Mouse (Mus musculus): ENCODE data around the gene Mars.
A peak's percentile ranks its signal among the peaks of the same experiment; 100 is the strongest.

The Mars gene

GRCm38 (mm10) chr10:127288328-127288799 is 23.2 kb downstream of the Mars start:
- DNase-seq (ENCODE audit: extremely low read depth, insufficient read length, low spot score), result no peak

GRCm38 (mm10) chr10:127287936-127288293 is 23.7 kb downstream of the Mars start:
- no peak for DNase-seq (ENCODE audit: extremely low read depth, insufficient read length, low spot score)

GRCm38 (mm10) chr10:127287271-127287935 is 24.2 kb downstream of the Mars start:
- no peak for DNase-seq (ENCODE audit: extremely low read depth, insufficient read length, low spot score)

- no peak for DNase-seq (ENCODE audit: extremely low read depth, insufficient read length, low spot score)
Observed at GRCm38 (mm10) chr10:127286730-127287129, 24.9 kb downstream of the Mars start.

GRCm38 (mm10) chr10:127286194-127286593 is 25.4 kb downstream of the Mars start:
- no peak for DNase-seq (ENCODE audit: extremely low read depth, insufficient read length, low spot score)

- no peak for DNase-seq (ENCODE audit: extremely low read depth, insufficient read length, low spot score)
Observed at GRCm38 (mm10) chr10:127285644-127286043, 25.9 kb downstream of the Mars start.

GRCm38 (mm10) chr10:127284724-127285500 is 26.7 kb downstream of the Mars start:
- DNase-seq (ENCODE audit: extremely low read depth, insufficient read length, low spot score), result no peak

- no peak for DNase-seq (ENCODE audit: extremely low read depth, insufficient read length, low spot score)
Observed at GRCm38 (mm10) chr10:127284105-127284622, 27.4 kb downstream of the Mars start.

- DNase-seq (ENCODE audit: extremely low read depth, insufficient read length, low spot score), result no peak
Observed at GRCm38 (mm10) chr10:127282620-127283215, 28.9 kb downstream of the Mars start.

GRCm38 (mm10) chr10:127281316-127281715 is 30.3 kb downstream of the Mars start:
- no peak for DNase-seq (ENCODE audit: extremely low read depth, insufficient read length, low spot score)

- DNase-seq (ENCODE audit: extremely low read depth, insufficient read length, low spot score), result no peak
Observed at GRCm38 (mm10) chr10:127279730-127280129, 31.9 kb downstream of the Mars start.

- no peak for DNase-seq (ENCODE audit: extremely low read depth, insufficient read length, low spot score)
Observed at GRCm38 (mm10) chr10:127274261-127275022, 37.1 kb downstream of the Mars start.

- DNase-seq (ENCODE audit: extremely low read depth, insufficient read length, low spot score), result no peak
Observed at GRCm38 (mm10) chr10:127272371-127272770, 39.2 kb downstream of the Mars start.

GRCm38 (mm10) chr10:127269884-127270283 is 41.7 kb downstream of the Mars start:
- no peak for DNase-seq (ENCODE audit: extremely low read depth, insufficient read length, low spot score)

- no peak for DNase-seq (ENCODE audit: extremely low read depth, insufficient read length, low spot score)
Observed at GRCm38 (mm10) chr10:127269036-127269435, 42.5 kb downstream of the Mars start.

GRCm38 (mm10) chr10:127268401-127268800 is 43.2 kb downstream of the Mars start:
- no peak for DNase-seq (ENCODE audit: extremely low read depth, insufficient read length, low spot score)

- no peak for DNase-seq (ENCODE audit: extremely low read depth, insufficient read length, low spot score)
Observed at GRCm38 (mm10) chr10:127267318-127267717, 44.3 kb downstream of the Mars start.

- DNase-seq (ENCODE audit: extremely low read depth, insufficient read length, low spot score), result peak; percentile 92
Observed at GRCm38 (mm10) chr10:127266112-127267091, 45.2 kb downstream of the Mars start, which contains the start of gene Dctn2. Gene Dctn2 (plus strand): TSS chr10:127266368.

GRCm38 (mm10) chr10:127265727-127266111 is 45.9 kb downstream of the Mars start:
- no peak for DNase-seq (ENCODE audit: extremely low read depth, insufficient read length, low spot score)
